Mouse (Mus musculus) duodenum, adult 2 months (tissue): ENCODE measurements around the gene Npy5r. TPM values are rescaled to one million over a fixed set of nuclear protein-coding genes. Genes with fewer than 3 reads are reported as not detected.

ENCODE experiments used
- polyA plus RNA-seq: library from polyadenylated mRNA; depleted of rRNA; stranded (reverse); fragments of >200 nt; gene quantifications from 2 replicates; pipeline ENCODE4 v1.2.3, GENCODE M21; 2012; ENCODE audit warnings: low replicate concordance; rRNA removed

Npy5r gene
- not detected in 2 replicates for polyA plus RNA-seq

GRCm38 (mm10) chr8:66687511-66688329 lies at the start of gene Npy5r:
Npy5r (minus strand) TSS chr8:66688128.

GRCm38 (mm10) chr8:66696970-66697843 lies 9.3 kb upstream of the Npy5r start, which contains the start of gene Npy1r:
Npy1r (plus strand) TSS chr8:66697192.

Other genes with a start within 250 kb of the Npy5r start
- 0.11 and 0.70 TPM in 2 replicates for gene Tma16, start 201.6 kb downstream of the Npy5r start, polyA plus RNA-seq
- not detected in 2 replicates for gene Tktl2, start 176.4 kb downstream of the Npy5r start, polyA plus RNA-seq
- 0.08 and 0.15 TPM in 2 replicates for gene Npy1r, start 9.1 kb upstream of the Npy5r start, polyA plus RNA-seq
- gene Naf1, start 172.1 kb upstream of the Npy5r start, polyA plus RNA-seq, result 2.8 and 2.9 TPM in 2 replicates